Mouse (Mus musculus) small intestine, adult 2 months (tissue): ENCODE results near the gene Hdac9. TPM values are rescaled to one million over a fixed set of nuclear protein-coding genes. Genes with fewer than 3 reads are reported as not detected.

Experiments
- H3K27ac ChIP-seq: fragments of 200-500 bp; 2 replicates; pipeline ENCODE4 v1.5.1; 2012; ENCODE audit warnings: low read depth, low read length, control low read depth, inconsistent platforms; ENCODE audit not compliant: insufficient read depth
- H3K27me3 ChIP-seq: fragments of 200-500 bp; 2 replicates; pipeline ENCODE4 v1.6.1; 2012; ENCODE audit warnings: mild to moderate bottlenecking, moderate library complexity, low read length, inconsistent platforms; ENCODE audit not compliant: control insufficient read depth, insufficient read depth
- H3K36me3 ChIP-seq: fragments of 200-500 bp; 2 replicates; pipeline ENCODE4 v1.6.1; 2012; ENCODE audit warnings: mild to moderate bottlenecking, low read length, control low read depth, inconsistent platforms; ENCODE audit not compliant: control insufficient read depth, insufficient read depth
- H3K4me1 ChIP-seq: fragments of 200-500 bp; 2 replicates; pipeline ENCODE4 v1.6.1; 2012; ENCODE audit warnings: low read length, inconsistent platforms, mixed read lengths; ENCODE audit not compliant: control insufficient read depth, insufficient read depth, insufficient read length
- H3K4me3 ChIP-seq: fragments of 200-500 bp; 2 replicates; pipeline ENCODE4 v1.5.1; 2012; ENCODE audit warnings: low read depth, mild to moderate bottlenecking, control low read depth, inconsistent platforms, low read length, moderate library complexity
- CTCF ChIP-seq: fragments of 200-500 bp; IDR thresholded peaks from 2 replicates; pipeline ENCODE4 v1.5.1; 2012; ENCODE audit warnings: low read depth, mild to moderate bottlenecking, control low read depth, inconsistent platforms, low read length, moderate library complexity, mixed read lengths; ENCODE audit not compliant: insufficient replicate concordance, insufficient read length; ENCODE audit errors: extremely low read depth
- POLR2A ChIP-seq: fragments of 200-500 bp; IDR thresholded peaks from 2 replicates; pipeline ENCODE4 v1.6.1; 2012; ENCODE audit warnings: low read depth, mild to moderate bottlenecking, control low read depth, inconsistent platforms, low read length, moderate library complexity
- WGBS: fragments of 180-500 bp; shearing (Covaris S2); methylation state at CpG from one replicate; pipeline ENCODE4 v1.1.7; 2018; 5-methylcytosine and 5-hydroxymethylcytosine counted together
- polyA plus RNA-seq: library from polyadenylated mRNA; depleted of rRNA; stranded (reverse); fragments of >200 nt; gene quantifications from 2 replicates; pipeline ENCODE4 v1.2.3, GENCODE M21; 2012

The Hdac9 gene
- polyA plus RNA-seq, 1 experiment: 0.84 TPM

DNA sequence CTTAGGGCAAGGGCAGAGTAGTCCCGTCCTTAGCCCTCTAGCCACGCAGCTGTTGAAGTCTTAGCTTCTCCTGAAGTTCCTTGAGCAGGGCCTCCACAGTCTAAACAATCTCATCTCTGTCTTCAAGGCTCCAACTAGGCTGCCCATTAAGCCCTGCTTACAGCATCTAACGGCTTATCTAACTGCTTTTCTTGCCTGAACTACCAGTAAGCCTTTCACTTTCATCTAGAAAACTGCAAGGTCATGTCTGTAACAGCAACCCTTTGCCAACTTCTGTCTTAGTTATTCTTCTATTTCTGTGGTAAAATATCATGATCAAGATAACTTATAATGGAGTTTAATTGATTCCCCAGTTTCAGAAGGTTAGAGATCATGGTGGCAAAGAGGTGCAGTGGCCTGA, 704.7 kb downstream of the Hdac9 start:
- Histone ChIP-seq H3K4me1 (no peaks in the 10 kb centered on the region), H3K36me3 (no peaks in the 10 kb centered on the region), H3K27me3 (no peaks in the 10 kb centered on the region), H3K27ac (no peak overlapping the region), H3K4me3 (no peak overlapping the region)
- TF ChIP-seq CTCF: no peak
- WGBS: 57% methylated on average over 3 of the region's 3 CpGs

DNA sequence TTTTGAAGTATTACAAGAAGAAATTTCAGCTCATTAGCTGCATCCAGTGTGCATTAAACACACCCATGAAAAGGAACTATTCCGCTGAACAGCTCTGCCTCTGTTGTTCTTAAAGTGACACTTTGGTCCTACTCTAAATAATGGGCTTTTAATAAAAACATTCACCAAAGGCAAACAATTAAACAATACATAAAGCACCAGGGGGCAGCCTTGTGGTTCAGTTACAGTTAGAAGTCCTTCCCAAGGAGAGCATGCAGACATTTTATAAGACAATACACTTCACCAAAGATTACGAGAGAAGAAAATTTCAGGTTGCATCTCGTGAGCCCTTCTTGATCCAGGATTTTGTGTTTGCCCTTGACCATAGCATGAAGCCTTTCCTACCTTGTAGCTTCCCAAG, 715.4 kb downstream of the Hdac9 start:
- Histone ChIP-seq H3K4me3 (no peak overlapping the region), H3K27me3 (no peaks in the 10 kb centered on the region), H3K27ac (no peak overlapping the region), H3K4me1 (no peaks in the 10 kb centered on the region), H3K36me3 (no peaks in the 10 kb centered on the region)
- TF ChIP-seq CTCF (no peak), POLR2A (no peak)
- WGBS: 87% methylated on average over 3 of the region's 3 CpGs

GRCm38 (mm10) chr12:34200030-34200446, 716.9 kb downstream of the Hdac9 start:
- Histone ChIP-seq H3K36me3 (no peaks in the 10 kb centered on the region), H3K27me3 (no peaks in the 10 kb centered on the region), H3K4me3 (no peak overlapping the region), H3K4me1 (no peaks in the 10 kb centered on the region), H3K27ac (no peak overlapping the region)
- 46% methylated on average over 4 of the region's 4 CpGs for WGBS
- TF ChIP-seq POLR2A (no peak), CTCF (no peak)

GRCm38 (mm10) chr12:34195155-34195828, 721.6 kb downstream of the Hdac9 start:
- TF ChIP-seq CTCF (no peak), POLR2A (no peak)
- Histone ChIP-seq H3K4me3 (no peak overlapping the region), H3K27ac (no peak overlapping the region), H3K36me3 (no peaks in the 10 kb centered on the region), H3K27me3 (no peaks in the 10 kb centered on the region), H3K4me1 (no peaks in the 10 kb centered on the region)

DNA sequence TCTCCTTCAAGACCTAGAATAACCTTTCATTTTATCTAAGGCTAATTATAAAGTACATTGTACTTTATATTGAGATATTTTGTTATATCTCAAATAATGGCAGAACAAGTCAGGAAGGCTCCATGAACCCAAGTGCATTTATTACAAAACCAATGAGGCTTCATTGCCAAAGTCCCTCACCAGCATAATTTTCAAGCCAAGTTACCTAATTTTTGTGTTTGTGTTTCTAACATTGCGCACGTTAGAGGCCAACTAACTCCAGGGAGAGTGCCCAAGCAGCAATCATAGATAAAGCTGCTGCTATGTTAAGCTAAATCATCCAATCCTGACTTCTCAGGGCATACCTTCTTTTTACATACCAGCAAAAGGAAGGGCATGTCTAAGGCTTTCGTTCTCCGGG, 722.8 kb downstream of the Hdac9 start:
- no peak for TF ChIP-seq POLR2A
- H3K4me3 ChIP-seq: no peak overlapping the region
- H3K27ac ChIP-seq: no peak overlapping the region
- WGBS: 90% methylated on average over 4 of the region's 4 CpGs
- no peaks in the 10 kb centered on the region for H3K27me3 ChIP-seq
- no peaks in the 10 kb centered on the region for H3K4me1 ChIP-seq
- no peaks in the 10 kb centered on the region for H3K36me3 ChIP-seq

DNA sequence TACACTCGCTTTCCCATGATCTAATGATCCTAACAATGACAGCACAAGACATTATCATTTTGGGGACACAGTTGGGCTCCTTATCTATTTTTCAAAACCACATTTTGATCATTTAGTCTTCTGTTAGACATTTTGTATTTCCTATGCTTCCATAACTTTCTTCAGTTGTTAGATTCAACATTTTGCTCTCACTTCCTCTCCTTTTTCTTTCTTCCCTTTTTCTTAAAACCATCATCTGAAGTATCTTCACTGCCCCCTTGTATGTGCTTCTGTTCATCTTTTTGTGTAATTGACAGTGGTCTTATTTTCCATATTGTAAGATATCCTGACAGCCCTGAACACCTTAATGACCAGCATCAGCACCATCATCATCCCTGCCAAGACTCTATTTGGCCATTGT, 725.6 kb downstream of the Hdac9 start:
- H3K4me1 ChIP-seq: no peaks in the 10 kb centered on the region
- no peak overlapping the region for H3K27ac ChIP-seq
- H3K27me3 ChIP-seq: no peaks in the 10 kb centered on the region
- TF ChIP-seq CTCF (no peak), POLR2A (no peak)
- no peaks in the 10 kb centered on the region for H3K36me3 ChIP-seq
- WGBS: 90% methylated on average over 1 of the region's 1 CpGs
- H3K4me3 ChIP-seq: no peak overlapping the region

- H3K27ac ChIP-seq: no peak overlapping the region
- H3K4me3 ChIP-seq: no peak overlapping the region
- no peaks in the 10 kb centered on the region for H3K27me3 ChIP-seq
- H3K4me1 ChIP-seq: no peaks in the 10 kb centered on the region
- TF ChIP-seq CTCF (no peak), POLR2A (no peak)
- no peaks in the 10 kb centered on the region for H3K36me3 ChIP-seq
- WGBS: 72% methylated on average over 4 of the region's 4 CpGs
Measured at GRCm38 (mm10) chr12:34178931-34179330, 738.0 kb downstream of the Hdac9 start.
